Mouse (Mus musculus) embryonic fibroblast, embryonic 13.5 days (primary cell): ENCODE results near the gene Gpsm1. TPM values are rescaled to one million over a fixed set of nuclear protein-coding genes. Genes with fewer than 3 reads are reported as not detected.

Experiments used
- H3K27ac ChIP-seq: 2 replicates; pipeline ENCODE4 v1.5.1; 2012; ENCODE audit warnings: low read length, control low read depth, inconsistent platforms; ENCODE audit not compliant: insufficient read depth
- H3K4me1 ChIP-seq: 2 replicates; pipeline ENCODE4 v1.6.1; 2011; ENCODE audit warnings: low read length; ENCODE audit not compliant: control insufficient read depth, insufficient read depth
- H3K4me3 ChIP-seq: 2 replicates; pipeline ENCODE4 v1.5.1; 2011; ENCODE audit warnings: mild to moderate bottlenecking, control low read depth, low read length; ENCODE audit not compliant: insufficient read depth
- CTCF ChIP-seq: IDR thresholded peaks from 2 replicates; pipeline ENCODE4 v1.5.1; 2011; ENCODE audit warnings: mild to moderate bottlenecking, control low read depth, low read length, moderate library complexity, borderline replicate concordance; ENCODE audit not compliant: insufficient read depth
- POLR2A ChIP-seq: IDR thresholded peaks from 2 replicates; pipeline ENCODE4 v1.6.1; 2011; ENCODE audit warnings: low read depth, mild to moderate bottlenecking, control low read depth, low read length, moderate library complexity
- polyA plus RNA-seq: library from polyadenylated mRNA; stranded (reverse); fragments of >200 nt; gene quantifications from 2 replicates; pipeline ENCODE4 v1.2.4, GENCODE M21; 2011; ENCODE audit warnings: low read depth; ENCODE audit not compliant: missing spikeins, insufficient read length

Gene Gpsm1
- polyA plus RNA-seq, 1 experiment, result 26.8 TPM

GRCm38 (mm10) chr2:26330702-26331101 is 15.4 kb downstream of the Gpsm1 start:
- TF ChIP-seq POLR2A, result no peak
- no peak for TF ChIP-seq CTCF

DNA sequence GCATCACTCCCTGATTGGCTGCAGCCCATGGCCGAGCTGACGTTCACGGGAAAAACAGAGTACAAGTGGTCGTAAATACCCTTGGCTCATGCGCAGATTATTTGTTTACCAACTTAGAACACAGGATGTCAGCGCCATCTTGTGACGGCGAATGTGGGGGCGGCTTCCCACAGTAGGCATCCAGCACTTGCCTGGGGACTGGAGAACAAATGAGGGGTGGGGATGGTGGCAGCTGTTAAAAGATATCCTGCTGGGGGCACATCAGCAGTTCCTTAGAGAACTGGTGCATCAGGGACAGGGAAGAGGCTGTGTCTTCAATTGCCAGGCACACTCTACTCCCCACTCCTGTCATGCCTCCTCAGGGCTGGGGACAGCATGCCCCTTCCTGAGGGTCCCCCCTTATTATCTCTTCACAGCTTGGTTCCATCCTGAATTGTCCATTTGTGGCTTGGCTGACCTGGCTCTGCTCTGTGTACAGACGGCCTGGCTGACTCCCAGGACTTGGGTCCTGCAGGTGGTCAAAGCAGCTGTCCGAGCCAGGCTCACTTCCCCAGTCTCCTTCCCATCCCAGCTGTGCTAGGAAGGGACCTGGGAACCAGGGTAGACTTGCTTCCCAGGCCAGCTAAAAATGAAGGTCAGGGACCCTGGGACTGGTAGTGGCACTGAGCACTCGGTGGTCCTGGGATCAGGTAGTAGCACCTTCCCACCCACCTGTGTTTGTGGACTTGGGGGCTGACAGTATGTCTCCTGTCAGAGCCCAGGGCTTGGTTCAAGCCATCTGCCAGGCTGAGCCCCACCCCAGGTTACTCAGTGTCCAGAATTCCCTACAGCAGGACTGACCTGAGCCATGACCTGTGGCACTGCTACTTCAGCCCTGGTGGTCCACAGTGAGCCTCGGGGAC is 23.2 kb downstream of the Gpsm1 start:
- H3K4me3 ChIP-seq, result no peak overlapping the region
- TF ChIP-seq POLR2A, result no peak
- TF ChIP-seq CTCF, result no peak
- no peak overlapping the region for H3K27ac ChIP-seq
- no peaks in the 10 kb centered on the region for H3K4me1 ChIP-seq

More at GRCm38 (mm10) chr2:26330702-26331101, 15.4 kb downstream of the Gpsm1 start:
- H3K4me3 ChIP-seq, result no peak overlapping the region
- no peaks in the 10 kb centered on the region; the same call in 1 of the 2 replicates for H3K4me1 ChIP-seq
- no peak overlapping the region for H3K27ac ChIP-seq

- Histone ChIP-seq H3K4me3 (no peak overlapping the region), H3K27ac (no peak overlapping the region), H3K4me1 (no peaks in the 10 kb centered on the region)
- TF ChIP-seq POLR2A (no peak), CTCF (no peak)
Observed at GRCm38 (mm10) chr2:26339204-26339551, 23.9 kb downstream of the Gpsm1 start.

DNA sequence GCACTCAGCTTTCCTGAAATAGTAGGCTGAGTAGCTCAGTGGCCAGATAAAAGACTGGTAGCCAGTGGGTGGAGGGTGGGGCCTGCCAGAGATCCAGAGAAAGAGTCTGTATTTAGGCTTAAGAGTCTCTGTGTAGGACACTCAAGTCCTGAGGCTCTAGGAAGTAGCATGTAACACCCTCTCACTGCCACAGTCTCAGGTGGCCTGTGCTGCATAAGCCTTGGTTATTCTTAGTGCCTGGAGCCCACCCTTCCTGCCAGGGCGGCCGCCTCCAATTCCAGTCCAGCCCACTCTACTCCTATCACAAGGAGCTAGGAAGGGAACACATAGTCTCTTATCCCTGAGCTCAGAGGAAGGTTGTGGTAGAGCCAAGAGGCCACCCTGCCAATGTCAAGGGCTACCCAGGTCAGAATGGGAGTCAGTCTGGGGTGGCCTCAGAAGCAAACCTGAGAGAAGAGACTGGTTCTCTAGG is 26.2 kb downstream of the Gpsm1 start:
- Histone ChIP-seq H3K4me3 (no peak overlapping the region), H3K4me1 (no peaks in the 10 kb centered on the region), H3K27ac (no peak overlapping the region)
- no peak for TF ChIP-seq CTCF
- TF ChIP-seq POLR2A, result no peak

DNA sequence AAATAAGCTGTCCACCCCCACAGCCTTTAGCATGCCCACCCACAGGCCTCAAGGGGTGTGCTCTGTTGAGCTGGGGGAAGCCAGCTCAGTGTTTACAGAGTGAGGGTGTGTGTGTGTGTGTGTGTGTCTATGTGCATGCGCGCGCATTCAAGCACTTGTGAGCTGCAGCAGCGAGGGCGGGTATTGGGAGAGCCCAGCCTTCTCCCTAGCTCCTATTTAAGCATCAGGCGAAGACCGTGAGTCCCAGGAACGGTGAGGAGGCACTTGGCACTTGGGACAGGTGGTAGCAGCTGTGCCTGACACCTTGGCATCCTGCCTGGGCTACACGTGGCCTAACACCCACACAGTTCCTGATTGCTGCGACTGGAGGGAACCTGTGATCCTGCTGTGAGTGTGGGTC is 26.7 kb downstream of the Gpsm1 start:
- Histone ChIP-seq H3K4me1 (no peaks in the 10 kb centered on the region), H3K27ac (no peak overlapping the region), H3K4me3 (no peak overlapping the region)
- no peak for TF ChIP-seq CTCF
- no peak for TF ChIP-seq POLR2A

- H3K27ac ChIP-seq, result no peak overlapping the region
Observed at GRCm38 (mm10) chr2:26342609-26343490, 27.5 kb downstream of the Gpsm1 start.

GRCm38 (mm10) chr2:26348241-26348640 is 32.9 kb downstream of the Gpsm1 start:
- Histone ChIP-seq H3K4me1 (no peaks in the 10 kb centered on the region), H3K27ac (no peak overlapping the region), H3K4me3 (no peak overlapping the region)
- TF ChIP-seq POLR2A (no peak), CTCF (no peak)

More at GRCm38 (mm10) chr2:26342609-26343490, 27.5 kb downstream of the Gpsm1 start:
- Histone ChIP-seq H3K4me3 (no peak overlapping the region), H3K4me1 (no peaks in the 10 kb centered on the region)
- TF ChIP-seq POLR2A (no peak), CTCF (no peak)

DNA sequence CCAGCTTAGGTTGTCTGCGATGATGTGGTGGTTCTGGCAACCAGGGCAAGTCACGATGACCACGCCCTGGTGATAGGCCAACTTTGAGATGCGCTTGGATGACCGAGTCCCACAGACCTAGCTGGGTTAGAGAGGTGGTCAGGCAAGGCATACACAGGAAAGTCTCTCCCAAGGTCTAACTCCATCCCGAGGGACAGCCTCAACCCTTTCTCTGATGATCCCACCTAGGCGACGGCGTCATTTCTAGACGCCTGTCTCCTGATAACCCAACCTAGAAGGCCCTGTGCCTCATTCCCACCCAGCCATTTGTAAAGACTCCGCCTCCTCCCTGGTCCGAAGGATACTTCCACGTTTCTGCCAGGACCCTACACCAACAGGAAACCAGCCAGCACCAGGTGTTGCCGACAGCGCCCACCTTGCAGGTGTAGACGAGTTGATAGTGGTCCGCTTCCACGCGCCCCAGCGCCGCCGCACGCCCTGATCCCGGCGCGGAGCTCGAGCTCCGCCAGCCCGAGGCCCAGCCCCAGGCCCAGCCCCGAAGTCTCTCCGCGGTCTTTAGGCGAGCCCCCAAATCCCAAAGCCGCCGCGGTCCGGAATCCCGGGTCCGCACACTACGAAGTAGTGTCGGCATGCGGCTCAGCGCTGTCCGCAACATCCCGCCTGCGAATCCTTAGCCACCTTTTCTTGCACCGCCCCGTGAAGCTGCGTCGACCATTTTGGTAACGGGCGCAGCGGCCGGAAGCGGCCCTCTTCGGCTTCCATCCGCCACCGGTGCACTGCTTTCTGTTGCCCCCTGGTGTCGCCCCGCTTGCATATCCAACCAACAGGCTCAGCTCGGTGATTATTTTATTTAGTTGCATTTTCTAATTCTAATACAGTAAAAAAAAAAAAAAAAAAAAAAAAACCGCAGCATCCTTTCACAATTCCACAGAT is 36.3 kb downstream of the Gpsm1 start, which contains the start of gene Dnlz:
Gene Dnlz, minus strand, starts transcription at position 753 of the 933 bp plus-strand sequence.
- peak; percentile 62 for TF ChIP-seq POLR2A
- peak; percentile 66; the same call in 1 of the 2 replicates for TF ChIP-seq CTCF
- peak within 1 kb of the TSS; percentile 55 for H3K27ac ChIP-seq
- H3K4me1 ChIP-seq, result no peaks in the 10 kb centered on the region
- H3K4me3 ChIP-seq, result peak within 1 kb of the TSS; percentile 67

DNA sequence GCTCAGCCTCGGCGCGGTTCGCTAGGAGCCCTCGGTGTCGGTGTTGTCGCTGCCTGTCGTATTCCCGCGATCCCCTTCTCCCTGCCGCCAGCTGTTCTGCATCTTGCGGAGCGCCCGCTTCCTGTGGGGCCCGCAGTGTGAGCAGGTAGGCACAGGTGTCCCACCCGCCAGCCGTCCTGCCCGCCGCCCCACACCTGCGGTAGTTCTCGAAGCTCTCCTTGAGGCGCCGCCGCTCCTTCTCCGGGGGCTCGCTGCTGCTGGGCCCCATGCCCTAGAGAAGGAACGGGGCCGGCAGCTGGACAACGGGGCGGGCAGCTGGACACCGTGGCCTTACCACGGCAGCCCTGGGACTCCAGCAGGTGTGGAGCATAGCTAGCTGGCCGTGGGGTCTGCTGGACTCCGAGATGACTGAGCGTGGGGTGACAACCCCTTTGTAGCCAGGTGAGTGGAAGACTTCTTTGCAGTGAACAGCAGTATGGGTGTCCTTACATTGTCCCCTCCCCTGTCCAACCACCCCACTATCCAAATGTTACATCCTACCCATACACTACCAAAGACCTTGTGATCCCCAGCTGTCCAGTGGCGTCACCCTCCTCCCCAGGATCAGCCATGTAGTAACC is 37.1 kb downstream of the Gpsm1 start:
- no peak for TF ChIP-seq POLR2A
- peak overlapping the region; percentile 62 for H3K4me3 ChIP-seq
- H3K27ac ChIP-seq, result no peak overlapping the region
- H3K4me1 ChIP-seq, result no peaks in the 10 kb centered on the region
